Mouse (Mus musculus) gastrocnemius, adult 8-10 months (tissue): Measurements from ENCODE around the gene Gm13695. TPM values are rescaled to one million over a fixed set of nuclear protein-coding genes. Genes with fewer than 3 reads are reported as not detected.

Experiments
- total RNA-seq, 4 experiments: library from RNA; stranded (reverse); gene quantifications; 2 replicates each; pipeline ENCODE4 v1.2.4; 2022

Gm13695 gene
- total RNA-seq, 4 experiments from 2014 or later: 0.65 to 5.6 (median 0.91) TPM; not detected in 1

Other genes with a start within 250 kb of the Gm13695 start
- 10 to 100 TPM; 39.5 to 53.4 (median 47.1) TPM for gene Itgav, start 242.9 kb upstream of the Gm13695 start, total RNA-seq
- gene Fam171b, start 154.7 kb upstream of the Gm13695 start, total RNA-seq: 1 to 10 TPM in 2 of 4 experiments, under 1 TPM in 2; 0.56 to 1.5 (median 0.97) TPM
- not detected for gene Zswim2, start 26.1 kb upstream of the Gm13695 start, total RNA-seq
- under 1 TPM in 3 of 4 experiments, not detected in 1; 0.65 to 0.91 (median 0.80) TPM for gene Gm13698, start 11.6 kb upstream of the Gm13695 start, total RNA-seq
- gene Gm13693, start 5.8 kb upstream of the Gm13695 start, total RNA-seq: under 1 TPM in 3 of 4 experiments, not detected in 1; 0.65 to 0.91 (median 0.80) TPM
- under 1 TPM in 3 of 4 experiments, not detected in 1; 0.65 to 0.91 (median 0.80) TPM for gene Gm13696, start 5.8 kb downstream of the Gm13695 start, total RNA-seq
- under 1 TPM in 3 of 4 experiments, not detected in 1; 0.65 to 0.91 (median 0.80) TPM for gene Gm13694, start 11.6 kb downstream of the Gm13695 start, total RNA-seq
- gene Gm13697, start 17.4 kb downstream of the Gm13695 start, total RNA-seq: under 1 TPM in 3 of 4 experiments, not detected in 1; 0.65 to 0.91 (median 0.80) TPM
- under 1 TPM in 3 of 4 experiments, not detected in 1; 0.65 to 0.91 (median 0.80) TPM for gene Gm13691, start 23.2 kb downstream of the Gm13695 start, total RNA-seq